Mouse (Mus musculus) common myeloid progenitor, adult 5-6 weeks (primary cell): ENCODE measurements around the gene Tmem132c. TPM values are rescaled to one million over a fixed set of nuclear protein-coding genes. Genes with fewer than 3 reads are reported as not detected.
A peak's percentile ranks its signal among the peaks of the same experiment; 100 is the strongest.

ENCODE experiments used
- ATAC-seq: replicated peaks from 2 replicates; pipeline ENCODE4 v1.8.0; 2016; ENCODE audit warnings: low read depth, mild to moderate bottlenecking, moderate TSS enrichment, inconsistent platforms; ENCODE audit not compliant: poor library complexity, severe bottlenecking
- total RNA-seq: library from RNA; stranded (forward); fragments of 200-1000, 187-1606 nt; gene quantifications from 2 replicates; pipeline ENCODE4 v1.2.3, GENCODE M21; 2017

The Tmem132c gene
- total RNA-seq, 1 experiment from 2014 or later: not detected

- no peak for ATAC-seq
Observed at GRCm38 (mm10) chr5:127478322-127478721, 236.7 kb downstream of the Tmem132c start.

- no peak for ATAC-seq
Observed at GRCm38 (mm10) chr5:127480931-127481330, 239.3 kb downstream of the Tmem132c start.

- ATAC-seq: no peak
Observed at GRCm38 (mm10) chr5:127481416-127481815, 239.8 kb downstream of the Tmem132c start.

GRCm38 (mm10) chr5:127482342-127482741 lies 240.7 kb downstream of the Tmem132c start:
- peak; percentile 62 for ATAC-seq

DNA sequence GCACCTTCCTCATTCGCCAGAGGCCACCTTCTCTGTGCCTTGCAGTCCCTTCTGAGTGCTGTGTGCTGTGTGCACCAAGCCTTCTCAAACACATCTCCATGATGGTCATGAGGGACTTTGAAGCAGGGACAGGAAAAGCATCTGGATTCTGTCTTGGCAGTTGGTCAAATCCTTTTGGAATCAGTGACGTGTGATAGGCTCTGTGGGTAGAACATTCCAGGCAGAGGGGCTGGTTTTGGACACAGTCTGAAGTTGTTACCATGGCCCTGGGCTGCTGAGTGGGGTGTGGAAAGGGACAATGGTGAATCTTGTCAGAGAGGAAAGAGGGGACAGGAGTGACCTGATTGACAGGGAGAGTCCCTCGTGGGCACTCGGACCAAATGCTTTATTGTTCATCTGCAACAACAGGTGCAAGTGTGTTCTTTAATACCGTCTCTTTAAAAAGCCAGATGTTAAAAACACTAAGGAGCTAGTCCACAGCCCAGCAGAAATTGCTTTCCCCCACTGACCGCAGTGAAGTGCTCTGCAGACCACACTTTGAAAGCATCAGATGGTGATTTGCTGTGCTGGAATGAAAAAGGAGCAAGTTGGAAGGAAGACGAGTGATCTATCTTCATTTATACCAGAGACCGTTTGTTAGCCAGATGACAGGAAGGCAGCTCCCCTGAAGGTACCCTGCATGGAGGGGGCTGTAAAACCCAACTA lies 242.5 kb downstream of the Tmem132c start:
- ATAC-seq: 0 out of 2 replicates have a peak, but pooled peaks have one; percentile 19

GRCm38 (mm10) chr5:127484813-127485486 lies 243.3 kb downstream of the Tmem132c start:
- peak; percentile 76 for ATAC-seq

GRCm38 (mm10) chr5:127487190-127487589 lies 245.6 kb downstream of the Tmem132c start:
- no peak for ATAC-seq

DNA sequence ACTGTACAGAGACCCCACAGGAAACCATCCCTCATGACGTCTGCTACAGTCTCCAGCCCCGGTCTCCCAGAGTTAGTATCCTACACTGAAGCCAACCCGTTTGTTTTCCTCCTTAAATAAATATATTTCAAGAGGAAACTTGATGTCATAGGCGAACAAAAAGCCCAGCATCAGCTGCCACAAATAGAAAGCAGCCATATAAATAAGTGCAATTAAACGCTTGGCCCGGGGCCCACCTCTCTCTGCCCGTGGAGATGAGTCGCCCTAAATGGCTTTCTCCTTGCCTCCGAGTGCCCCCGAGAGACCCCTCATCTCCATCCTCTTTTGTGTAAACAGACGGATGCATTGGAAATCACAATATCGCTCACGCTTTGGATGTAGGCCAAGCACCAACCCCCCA lies 247.1 kb downstream of the Tmem132c start:
- ATAC-seq: no peak

DNA sequence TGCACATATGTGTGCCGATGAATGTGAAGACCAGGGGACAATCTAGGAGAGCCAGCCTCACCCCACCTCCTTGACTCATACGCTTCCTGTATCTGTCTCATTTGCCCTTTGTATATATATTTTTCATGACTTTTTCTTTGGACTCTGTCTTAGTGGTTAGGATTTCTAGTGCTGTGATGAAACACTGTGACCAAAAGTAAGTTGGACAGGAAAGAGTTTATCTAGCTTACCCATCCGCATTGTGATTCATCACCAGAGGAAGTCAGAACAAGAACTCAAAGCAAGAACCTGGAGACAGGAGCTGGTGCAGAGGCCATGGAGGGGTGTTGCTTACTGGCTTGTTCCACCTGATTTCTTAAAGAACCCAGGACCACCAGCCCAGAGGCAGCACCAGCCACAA lies 250.1 kb downstream of the Tmem132c start:
- peak; percentile 84 for ATAC-seq

DNA sequence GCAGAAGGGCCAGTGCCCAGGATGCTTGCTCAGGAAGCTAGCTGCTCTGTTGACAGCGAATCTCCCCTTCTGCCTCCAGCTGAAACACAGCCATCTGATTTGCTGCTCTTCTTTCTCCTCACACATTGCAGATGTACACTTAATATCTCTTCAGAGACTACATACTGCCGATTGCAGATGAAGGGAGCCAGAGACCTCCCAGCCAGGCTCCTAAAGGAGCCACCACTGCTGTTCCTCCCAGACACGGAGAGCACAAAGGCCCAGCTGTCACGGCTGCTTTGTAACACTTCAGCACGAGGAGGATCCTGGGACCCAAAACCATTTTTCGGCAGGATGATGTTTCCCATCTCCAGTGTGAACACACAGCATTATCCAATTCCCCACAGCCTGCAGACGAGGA lies 255.3 kb downstream of the Tmem132c start:
- no peak for ATAC-seq

GRCm38 (mm10) chr5:127499151-127499827 lies 257.7 kb downstream of the Tmem132c start:
- no peak for ATAC-seq

DNA sequence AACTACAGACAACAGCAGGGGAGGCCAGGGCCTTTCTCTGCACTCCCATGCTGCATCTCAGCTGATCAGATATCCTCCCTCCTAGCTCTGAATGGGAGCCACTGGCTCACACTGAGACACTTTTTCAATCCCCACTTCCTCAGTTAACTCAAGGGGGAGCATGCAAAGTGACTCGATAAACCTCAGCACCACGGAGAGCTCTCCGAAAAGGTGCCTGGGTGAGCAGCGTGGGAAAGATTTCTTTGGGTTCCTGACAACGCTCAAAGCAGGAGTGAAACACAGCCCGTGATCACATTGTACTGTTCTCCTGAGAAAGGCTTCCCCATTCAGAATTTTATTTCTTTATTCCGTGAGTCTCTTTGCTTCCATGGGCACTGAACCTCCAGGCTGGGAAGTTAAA lies 261.2 kb downstream of the Tmem132c start:
- ATAC-seq: no peak

GRCm38 (mm10) chr5:127505697-127506096 lies 264.1 kb downstream of the Tmem132c start:
- peak; percentile 66 for ATAC-seq

DNA sequence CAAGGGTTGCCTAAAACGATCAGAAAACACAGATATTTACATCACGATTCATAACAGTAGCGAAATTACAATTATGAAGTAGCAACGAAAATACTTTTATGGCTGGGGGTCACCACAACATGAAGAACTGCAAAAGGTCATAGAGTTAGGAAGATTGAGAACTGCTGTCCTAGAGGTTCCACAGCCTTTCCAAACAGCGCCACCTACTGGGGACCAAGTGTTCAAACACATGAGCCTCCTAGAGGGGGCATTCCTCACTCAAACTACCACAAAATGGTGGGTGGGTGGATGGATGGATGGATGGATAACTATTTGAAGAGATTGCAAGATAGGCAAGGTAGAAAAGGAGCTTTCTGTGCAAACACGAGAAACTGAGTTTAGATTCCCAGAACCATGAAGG lies 270.0 kb downstream of the Tmem132c start:
- peak; percentile 69; the same call in 1 of the 2 replicates for ATAC-seq

GRCm38 (mm10) chr5:127515960-127516359 lies 274.4 kb downstream of the Tmem132c start:
- no peak for ATAC-seq

- no peak for ATAC-seq
Observed at GRCm38 (mm10) chr5:127522744-127523476, 281.3 kb downstream of the Tmem132c start.

GRCm38 (mm10) chr5:127527344-127527974 lies 285.9 kb downstream of the Tmem132c start:
- ATAC-seq: no peak

- ATAC-seq: no peak
Observed at GRCm38 (mm10) chr5:127537508-127537907, 295.9 kb downstream of the Tmem132c start.

DNA sequence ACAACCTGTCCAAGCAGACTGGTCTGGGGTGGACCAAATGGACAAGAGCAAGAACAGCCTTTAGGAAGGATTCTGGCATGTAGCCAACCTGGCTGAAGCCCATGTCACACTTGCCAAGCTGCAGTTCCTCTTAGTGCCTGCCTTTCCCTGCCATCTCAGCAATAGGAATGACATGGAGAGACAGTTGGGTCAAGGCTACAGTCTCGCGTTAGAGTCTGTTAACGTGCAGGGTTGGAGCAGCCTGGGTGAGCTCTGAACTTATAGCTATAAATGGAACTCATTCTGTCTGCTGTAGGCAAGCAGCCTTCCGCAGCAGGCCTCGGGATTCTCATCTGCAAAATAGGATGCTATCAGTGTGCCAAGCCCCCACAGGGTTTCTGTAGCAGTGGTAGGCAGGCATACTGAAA lies 305.0 kb downstream of the Tmem132c start:
- no peak for ATAC-seq

DNA sequence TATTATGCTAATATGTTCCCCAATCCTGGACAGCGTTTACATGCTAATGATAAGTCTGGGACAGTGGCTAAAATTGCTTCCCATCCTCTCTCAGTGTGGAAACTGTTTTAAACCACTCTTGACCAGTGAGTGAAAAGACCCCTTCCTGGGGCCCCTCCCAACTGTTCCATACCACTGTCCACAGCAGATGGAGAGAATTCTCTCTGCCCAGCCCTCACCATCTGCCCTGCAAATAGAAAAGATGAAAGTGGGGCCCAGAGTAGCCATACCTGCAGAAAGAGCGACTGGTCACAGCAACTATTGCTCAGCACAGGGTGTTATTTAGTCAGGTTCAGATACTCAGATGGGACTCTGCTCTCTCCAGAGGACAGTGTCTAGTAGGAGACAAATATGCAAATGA lies 306.5 kb downstream of the Tmem132c start:
- no peak for ATAC-seq
